Mouse (Mus musculus) kidney, postnatal 36 days (tissue): Measurements from ENCODE around the gene Mmab.

Source experiments
- DNase-seq, 2 experiments: peaks; one replicate each; pipeline ENCODE4 v3.0.0; 2021 to 2022; ENCODE audit warnings: mixed read lengths in 2 of 2

Gene Mmab

DNA sequence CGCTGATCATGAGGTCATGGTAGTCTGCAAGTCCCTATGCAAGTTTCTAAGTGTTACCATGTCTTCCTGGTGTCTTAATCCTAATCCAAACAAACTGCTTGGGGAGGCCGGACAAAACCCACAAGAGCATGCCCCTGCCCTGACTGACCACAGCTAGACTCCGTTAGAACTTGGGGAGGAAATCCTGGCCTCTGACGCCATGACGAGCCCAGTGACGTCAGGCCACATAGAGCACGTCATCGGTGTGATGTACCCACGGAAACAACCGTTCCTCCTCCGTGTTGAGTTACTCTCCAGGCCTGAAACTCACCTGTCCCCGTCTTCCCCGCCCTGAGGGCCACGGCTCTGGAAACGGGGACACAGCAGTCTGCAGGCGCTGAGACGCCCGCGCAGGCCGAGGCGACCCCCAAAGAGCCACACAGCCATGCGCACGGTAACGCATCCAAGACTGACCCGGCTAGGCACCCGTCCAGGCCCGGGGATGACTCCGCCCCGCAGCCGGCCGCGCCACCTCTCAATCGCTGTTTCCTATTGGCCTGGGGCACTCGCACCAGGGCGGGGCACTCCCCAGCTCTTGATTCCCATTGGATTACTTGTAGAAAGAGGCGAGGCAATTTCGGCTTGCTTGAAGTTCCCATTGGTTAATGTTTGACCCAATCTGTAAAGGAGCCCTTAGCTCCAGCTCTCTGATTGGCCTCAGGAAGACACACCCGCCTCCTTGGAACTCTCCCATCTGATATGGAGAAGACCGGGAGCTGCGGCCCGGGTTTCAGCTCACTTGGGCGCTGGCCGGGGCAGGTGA lies at the start of gene Mmab, which contains the start of gene Mvk:
Mmab (minus strand) TSS at position 495 of the 802 bp plus-strand sequence.
Mvk (plus strand) TSS at position 704 of the 802 bp plus-strand sequence.
- peak; percentile 98 to 99 for DNase-seq

DNA sequence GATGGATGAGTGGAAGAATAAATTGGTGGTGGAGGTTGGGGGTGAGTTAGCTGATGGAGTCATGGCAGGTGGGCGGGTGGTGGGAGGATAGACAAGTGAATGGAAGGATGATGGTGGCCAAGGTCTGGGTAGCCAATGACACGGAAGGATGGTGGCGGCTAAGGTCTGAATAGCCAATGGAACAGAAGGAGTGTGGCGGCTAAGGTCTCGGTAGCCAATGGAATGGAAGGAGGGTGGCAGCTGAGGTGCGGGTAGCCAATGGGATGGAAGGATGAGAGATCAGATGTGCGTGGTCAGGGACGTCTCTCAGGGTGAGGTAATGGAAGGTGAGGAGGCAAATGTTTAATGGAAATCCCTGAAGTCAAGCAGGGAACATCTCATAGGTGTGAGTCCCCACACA lies 46.4 kb upstream of the Mmab start:
- DNase-seq: no peak

DNA sequence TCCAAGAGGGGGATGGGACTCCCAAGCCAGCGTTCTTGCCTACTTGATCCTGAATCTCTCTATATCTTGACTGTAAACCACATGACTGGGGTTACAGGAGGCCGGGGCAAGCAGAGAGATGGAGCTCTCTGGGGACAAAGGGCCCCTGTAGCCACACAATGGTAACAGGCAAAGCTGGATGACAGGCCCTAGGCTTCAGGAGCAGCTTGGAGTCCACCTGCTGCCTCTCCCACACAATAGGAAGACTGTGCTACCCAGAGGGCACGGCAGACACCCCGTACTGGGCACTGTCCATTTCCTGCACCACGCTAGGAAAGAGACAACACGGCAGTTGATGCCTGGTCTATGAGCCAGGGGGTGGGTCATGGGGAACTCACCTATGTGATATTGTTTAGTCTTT lies 45.7 kb upstream of the Mmab start:
- no peak for DNase-seq

DNA sequence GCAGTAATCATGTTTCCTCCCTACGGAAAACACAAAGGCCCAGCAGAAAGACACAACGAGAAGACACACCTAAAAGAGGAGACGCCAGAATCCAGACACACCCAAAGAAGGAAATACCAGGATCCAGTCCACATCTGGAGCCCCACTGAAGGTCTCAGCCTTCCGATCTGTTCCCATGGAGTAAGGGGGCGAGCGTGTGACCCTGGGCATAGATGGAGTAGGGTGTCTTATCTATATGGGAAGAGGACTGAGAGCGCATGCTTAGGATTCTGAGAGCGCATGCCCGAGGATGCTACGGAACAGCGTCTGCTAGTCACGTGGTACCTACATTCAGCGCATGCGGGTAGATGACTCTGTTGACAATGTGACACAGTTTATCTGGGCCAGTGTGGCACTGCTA lies 41.8 kb upstream of the Mmab start:
- DNase-seq: no peak

DNA sequence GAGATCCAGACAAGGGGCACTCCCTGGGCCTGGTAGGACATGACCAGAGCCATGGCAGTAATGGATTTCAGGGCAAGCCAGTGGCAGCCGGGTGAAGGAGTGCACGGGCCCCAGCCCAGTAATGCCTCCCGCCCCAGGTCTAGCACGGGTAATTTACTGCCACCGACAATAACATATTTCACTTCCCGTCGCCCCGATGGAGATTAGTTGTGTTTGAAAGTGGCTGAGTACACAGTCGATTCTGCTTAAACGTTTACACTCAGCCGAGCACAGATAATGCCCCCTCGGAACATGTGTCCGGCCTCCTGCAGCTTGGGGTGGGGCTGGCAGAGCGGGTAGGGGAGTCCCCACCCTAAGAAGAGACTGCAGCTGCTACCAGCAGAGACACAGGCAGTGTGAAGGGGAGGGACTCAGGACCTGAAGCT lies 38.7 kb upstream of the Mmab start:
- no peak for DNase-seq

DNA sequence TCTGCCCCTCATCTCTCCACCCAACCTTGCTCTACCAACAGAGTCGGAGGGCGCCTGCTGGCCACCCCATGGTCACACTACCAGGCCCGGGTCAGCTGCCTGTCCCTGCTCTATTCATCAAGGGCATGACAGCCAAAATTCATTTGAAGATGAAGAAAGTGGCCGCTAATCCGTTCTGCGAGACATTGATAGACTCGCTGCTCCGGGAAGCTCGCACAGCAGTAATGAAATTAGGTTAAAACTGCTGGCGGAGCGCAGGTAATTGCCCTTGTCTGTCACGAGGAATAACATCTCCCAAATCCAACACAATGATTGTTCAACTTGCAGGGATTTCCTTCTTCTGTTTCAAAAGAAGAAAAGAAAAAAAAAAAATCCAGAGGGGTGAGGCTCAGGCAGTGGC lies 34.4 kb upstream of the Mmab start:
- DNase-seq: no peak

DNA sequence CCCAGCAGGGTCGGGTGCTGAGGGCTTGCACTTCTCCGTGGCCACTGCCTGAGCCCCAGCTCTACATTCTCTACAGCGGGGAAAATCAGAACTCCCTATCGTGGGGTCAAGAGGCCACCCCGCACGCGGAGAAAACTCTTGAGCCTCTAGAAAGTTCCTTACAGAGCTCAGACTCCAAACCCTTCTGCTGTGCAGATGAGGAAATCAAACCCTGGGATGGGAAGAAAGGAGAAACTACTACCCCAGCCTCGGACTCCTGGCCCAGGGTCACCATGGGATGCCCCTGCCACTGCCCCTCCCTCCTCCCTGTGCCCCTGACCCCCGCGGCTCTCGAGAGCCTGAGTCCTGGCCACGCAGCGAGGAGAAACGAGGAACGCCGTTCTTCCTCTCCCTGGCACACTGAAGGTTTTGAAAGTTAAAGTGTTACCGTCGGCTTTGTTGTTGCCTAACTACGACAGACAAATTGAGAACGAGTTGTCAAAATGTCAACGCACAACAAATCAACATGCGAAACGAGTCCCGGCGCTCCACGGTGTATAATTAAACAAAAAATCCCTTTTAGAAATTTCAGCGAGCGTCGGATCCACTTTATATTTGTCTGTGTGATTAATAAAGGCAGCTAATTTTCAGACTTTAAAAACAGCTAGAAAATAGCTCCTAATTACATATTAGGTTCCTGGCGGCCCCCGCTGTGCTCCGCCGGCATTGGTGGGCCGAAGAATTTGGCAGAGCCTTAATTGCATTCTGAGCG lies 31.1 kb upstream of the Mmab start:
- DNase-seq: peak; percentile 27 to 50

DNA sequence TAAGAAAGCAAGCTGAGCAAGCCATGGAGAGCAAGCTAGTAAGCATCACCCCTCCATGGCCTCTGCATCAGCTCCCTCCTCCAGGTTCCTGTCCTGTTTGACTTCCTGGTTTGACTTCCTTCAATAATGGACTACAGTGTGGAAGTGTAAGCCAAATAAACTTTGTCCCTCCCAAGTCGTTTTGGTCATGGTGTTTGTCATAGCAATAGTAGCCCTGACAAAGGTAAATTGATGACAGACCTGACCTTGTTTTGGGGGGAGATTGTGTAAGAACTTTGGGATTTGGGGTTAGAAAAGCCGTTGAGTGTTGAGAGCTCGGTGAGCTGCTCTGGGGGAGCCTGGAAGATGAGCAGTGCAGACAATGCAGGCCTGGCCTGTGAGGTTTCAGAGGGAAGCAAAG lies 26.5 kb upstream of the Mmab start:
- no peak for DNase-seq

DNA sequence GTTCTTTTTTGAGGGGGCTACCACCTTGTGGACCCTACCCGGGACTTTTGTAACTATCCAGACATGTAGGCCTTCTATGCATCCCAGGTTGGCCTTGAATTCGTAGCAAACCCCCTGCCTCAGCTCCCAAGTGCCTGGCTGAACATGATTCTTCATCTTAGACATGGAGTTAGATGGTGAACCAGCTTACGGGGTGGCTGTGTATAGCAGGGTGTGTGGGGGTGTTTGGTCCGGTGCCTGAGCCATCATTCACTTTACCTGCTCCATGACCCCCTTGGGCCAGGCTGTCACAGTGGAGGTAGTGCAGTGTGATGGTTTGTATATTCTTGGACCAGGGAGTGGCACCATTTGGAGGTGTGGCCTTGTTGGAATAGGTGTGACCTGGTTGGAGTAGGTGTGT lies 24.1 kb upstream of the Mmab start:
- DNase-seq: no peak

DNA sequence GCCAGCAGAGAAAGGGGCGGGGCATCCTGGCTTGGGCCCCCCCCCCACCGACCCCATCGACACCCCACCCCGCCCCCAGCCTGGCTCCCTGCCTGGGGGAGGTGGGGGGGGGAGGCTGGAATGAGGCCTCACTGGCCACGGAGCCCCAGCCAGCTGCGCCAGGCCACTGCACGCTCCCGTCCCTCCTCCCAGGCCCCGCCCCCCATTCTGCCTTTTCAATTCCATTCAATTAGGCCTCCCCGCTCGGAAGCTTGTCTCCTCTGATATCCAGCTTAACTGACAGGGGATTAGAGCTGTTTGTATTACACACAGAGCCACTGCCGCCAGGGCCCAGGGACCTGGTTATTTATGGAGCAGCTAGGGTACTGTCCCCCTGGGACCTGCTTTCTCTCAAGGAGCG lies 23.6 kb upstream of the Mmab start:
- peak; percentile 56 to 75 for DNase-seq

DNA sequence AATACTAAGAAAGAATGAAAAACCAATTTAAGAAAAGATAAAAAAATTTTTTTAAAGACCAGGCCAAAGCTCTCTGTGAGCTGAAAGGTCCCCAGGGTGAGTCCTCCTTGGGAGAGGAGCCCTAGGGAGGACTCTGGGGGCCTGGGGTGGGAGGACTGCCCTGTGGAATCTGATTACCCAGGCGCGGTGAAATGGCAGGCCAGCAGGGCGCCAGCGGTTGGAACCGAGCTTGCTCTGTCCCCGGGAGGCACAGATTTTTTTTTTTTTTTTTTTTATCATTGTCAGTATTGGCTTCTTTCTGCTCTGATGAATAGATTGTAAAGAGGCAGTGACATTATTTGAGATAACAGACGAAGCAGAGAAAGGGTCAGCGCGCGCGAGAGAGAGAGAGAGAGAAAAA lies 23.2 kb upstream of the Mmab start:
- peak in 1 of 2 experiments; percentile 13 for DNase-seq

DNA sequence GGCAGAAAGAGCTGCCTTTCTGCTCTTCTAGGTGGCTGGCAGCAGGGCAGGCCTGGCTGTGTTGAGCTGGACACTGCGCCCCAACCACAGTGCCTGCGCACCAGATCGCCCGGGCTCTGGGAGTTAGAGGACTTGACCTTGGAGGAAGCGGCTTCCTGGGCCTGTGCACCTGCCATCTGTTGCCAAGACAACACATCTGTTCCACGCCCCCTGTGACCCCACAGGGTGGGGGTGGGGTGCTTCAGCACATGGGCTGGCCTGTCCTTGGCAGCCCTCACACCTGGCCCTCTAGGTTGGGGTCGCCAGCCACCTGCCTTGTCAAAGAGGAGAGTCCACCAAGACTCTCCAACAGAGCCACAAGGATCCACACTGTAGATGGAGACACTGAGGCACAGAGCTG lies 21.8 kb upstream of the Mmab start:
- peak; percentile 14 to 31 for DNase-seq

DNA sequence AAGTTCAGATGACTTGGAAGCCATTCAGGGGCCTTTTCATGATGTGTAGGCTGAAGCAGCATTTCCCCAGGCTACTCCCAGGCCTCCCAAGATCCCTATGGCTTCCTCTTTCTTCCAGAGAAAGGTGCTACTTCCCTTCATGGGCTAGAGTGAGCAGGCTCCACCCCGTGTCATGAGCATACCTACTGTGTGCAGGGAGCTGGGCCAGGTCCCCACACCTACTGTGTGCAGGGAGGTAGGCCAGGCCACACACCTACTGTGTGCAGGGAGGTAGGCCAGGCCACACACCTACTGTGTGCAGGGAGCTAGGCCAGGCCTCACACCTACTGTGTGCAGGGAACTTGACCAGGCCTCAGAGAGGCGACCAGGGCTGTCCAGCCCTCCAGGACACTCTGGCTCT lies 20.7 kb upstream of the Mmab start:
- no peak for DNase-seq

DNA sequence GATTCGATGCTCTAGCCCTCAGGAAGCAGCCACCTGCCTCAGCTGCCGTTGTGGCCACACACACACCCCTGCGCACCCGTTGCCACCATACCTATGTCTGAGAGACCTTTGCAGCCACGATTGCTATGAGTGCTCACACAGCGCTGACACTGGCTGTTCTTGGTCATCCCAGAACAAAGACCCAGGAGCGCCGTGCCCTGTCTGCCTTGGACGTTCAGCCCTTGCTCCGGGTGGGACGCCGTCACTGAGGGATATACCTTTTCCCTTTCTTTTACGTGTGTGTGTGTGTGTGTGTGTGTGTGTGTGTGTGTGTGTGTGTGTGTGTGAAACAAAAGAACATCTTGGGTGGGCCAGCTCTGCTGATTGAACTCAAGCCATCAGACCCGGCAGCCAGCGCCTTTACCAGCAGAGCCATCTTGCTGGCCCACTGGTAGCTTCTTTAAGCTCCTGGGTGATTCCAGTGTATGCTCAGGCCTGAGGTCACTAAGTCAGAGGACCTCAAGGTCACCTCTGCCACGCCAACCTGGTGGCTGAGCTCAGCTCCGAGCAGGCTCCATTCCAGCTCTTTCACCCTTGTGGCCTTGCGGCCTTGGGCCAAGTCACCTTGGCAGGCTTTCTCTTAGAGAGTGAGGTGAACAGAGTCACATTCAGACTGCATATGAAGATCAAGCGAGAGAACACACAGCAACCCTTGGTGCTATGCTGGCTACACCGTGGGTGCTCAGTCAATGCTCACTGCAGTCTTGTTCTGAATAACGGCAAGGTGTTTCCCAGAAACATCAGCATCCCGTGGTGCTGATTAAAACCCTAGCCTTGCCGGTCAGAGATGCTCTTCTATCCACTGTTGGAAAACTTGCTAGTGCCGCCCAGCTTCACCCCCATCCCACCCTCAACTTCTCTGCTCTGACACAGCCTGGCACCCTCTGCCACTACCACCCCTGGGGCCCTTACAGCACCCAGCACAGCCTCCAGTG lies 18.5 kb upstream of the Mmab start:
- peak; percentile 60 to 69 for DNase-seq

DNA sequence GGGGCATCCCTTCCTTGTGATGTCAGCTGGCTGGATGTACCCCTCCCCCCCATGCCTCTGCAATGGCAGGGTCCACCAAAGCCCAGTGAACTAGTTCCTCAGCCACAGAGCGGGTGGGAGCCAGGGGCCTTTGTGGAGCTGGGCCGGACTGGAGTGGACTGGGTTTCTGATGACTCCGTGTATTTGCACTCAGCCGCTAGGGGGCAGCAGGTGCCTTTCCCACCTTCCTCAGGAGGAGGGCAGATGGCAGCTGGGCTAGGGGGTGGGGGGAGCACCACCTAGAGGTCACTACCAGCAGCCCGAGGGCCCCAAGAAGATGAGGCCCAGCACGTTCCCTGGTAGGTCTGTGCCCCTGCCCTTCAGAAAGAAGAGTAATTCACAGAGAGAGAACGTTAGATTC lies 17.4 kb upstream of the Mmab start:
- DNase-seq: peak; percentile 79 to 94

DNA sequence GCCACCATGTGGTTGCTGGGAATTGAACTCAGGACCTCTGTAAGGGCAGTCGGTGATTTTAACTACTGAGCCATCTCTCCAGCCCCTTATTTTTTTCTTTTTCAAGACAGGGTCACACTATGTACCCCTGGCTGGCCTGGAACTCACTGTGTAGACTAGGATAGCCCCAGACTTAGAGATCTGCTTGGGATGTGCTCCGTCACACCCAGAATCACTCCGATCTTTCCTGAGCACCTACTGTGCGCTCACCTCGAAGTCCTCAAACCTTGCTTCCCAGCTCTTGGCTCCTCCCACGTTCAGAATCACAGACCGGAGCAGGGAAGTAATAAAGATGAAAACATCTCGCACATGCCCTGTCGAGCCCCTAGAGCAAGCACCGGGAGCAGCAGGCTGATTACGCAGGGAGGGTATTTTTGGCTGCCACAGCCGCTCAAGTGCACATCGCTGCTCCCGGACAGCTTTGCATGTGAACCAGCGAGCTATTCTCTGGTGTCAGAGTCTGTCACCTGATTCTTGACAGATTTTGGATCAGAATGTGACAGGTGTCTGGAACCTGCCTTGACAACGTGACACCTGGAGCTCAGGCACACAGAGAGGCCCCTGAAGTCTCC lies 13.2 kb upstream of the Mmab start:
- DNase-seq: no peak

DNA sequence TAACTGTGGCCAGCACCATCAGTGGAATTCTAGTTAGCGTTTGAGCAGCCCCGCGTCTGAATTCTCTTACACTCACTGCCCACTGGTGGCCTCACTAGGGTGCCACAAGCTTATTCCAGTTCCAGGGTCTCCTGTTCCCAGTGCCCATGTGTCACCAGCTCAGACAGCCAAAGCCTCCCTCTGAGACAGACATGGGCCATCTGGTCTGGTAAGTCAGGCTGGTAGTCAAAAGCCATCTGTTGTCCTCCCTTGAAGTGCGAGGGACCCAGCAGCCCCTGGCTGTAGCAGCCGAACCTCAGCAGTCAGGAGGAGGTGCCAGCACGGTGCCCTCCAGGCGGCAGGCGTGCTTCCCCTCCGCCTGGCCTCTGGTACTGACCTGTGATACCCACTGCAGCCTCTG lies 12.4 kb upstream of the Mmab start:
- DNase-seq: no peak

DNA sequence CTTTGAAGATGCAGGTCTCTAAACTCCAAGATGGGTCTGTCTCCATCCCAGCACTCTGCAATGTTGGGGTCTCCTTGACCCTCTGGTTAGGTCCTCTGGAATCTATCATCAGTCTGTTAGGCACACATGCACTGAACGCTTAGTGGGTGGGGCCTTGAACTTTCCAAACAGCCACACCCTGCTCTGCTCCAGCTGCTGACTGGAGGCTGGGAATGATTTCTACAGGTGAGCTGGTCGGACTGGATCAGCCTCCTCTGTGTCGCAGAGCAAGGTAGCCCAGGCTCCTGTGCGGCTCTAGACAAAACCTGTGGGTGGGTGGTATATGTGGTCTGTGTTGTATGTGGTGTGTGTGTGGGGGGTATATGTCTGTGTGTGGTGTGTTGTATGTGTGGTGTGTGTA lies 5.2 kb upstream of the Mmab start:
- DNase-seq: no peak

DNA sequence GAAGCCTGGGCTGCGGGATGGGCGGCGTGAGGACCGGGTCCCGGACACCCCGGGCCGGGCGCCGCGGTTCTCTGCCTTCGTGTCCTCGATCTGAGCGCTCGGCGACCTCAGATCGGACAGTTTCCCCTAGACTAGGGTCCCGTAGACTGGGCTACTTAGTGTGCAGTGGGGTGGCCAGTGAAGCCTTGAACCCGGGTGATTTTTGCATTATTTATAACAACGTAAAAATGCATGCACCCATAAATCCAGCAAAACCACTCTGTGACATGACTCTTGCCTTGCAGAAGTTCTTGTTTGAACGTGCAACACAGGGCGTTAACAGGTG lies 470 bp upstream of the Mmab start:
- DNase-seq: no peak

DNA sequence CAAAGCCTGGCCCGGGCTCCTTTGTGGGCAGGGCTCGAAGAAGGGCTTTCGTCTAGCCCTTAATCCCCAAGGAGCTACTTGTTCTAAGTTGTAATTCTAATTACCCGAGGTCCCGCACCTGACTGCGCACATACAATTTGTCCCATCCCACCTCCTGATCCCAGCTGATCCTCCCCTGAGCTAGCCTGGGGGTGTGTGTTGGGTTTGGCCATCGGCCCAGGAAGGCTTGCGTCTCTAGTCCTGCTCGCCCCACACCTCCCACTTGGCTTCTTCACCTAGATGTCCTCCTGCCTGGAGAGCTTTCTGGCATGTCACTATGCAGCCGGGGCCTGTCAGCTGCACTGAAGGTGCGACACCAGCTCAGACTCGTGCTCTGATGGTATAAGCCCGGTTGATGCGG lies 8.3 kb downstream of the Mmab start:
- peak; percentile 36 to 42 for DNase-seq

DNA sequence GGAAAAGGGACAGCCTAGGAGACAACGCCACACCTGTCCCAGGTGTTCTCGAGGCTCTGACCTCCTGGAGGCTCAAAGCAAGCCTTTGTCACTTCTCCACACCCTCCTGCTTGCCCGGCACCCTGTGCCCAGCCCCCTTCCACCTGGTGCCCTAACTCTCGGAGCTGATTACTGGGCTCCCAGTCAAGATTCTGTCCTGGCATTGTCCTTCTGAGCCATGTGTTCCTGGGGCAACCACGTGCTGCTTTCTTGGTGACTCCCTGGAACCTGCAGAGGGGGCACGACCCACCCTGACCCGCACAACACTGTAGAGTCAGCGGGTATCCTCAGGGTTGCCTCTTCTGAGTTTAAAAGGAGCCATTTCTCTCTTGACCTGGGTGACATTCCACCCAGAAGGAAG lies 9.5 kb downstream of the Mmab start:
- no peak for DNase-seq

DNA sequence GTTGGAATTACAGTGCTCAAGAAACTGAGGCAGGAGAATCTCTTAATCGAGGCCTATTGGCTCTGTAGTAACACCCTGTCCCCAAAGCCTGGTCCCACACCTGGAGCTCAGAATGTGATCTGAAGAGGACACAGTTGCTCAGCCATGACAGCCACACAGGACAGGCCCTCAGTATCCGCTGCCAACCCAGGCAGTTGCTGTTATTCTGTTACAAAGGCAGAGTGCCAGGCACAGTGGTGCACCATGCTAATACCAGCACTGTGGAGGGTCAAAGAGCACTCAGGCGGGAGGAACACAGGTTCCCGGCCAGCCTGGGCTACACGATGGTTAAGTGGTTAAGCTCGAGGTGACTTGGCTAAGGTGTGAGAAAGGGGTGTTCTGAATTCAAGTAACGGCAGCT lies 14.1 kb downstream of the Mmab start:
- DNase-seq: peak; percentile 66 to 67

DNA sequence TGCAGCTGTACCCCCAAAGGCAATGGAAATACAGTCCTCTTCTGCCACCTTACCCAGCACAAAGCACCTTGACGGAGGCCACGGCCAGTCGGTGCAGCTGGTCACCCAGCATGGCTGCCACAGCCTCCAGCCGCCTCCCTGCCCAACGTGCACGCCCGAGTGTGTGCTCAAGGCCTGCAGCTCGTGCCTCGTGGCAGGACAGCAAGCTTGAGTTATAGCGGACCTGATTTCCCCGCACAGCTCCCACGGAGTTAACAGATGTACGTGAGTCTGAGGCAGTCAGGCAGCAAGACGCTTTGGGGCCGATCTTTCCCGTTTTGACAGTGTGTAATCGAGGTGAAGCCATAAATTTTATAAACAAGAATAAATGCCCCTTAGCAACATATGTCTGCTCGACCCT lies 15.2 kb downstream of the Mmab start:
- DNase-seq: no peak
